Mouse (Mus musculus): ENCODE measurements at regions not wholly inside any gene's neighbourhood (a gene's known extent, or its start where the extent isn't known, plus 50 kb on each side); places are given as distances from the start of the nearest gene placed in this dataset.

DNA sequence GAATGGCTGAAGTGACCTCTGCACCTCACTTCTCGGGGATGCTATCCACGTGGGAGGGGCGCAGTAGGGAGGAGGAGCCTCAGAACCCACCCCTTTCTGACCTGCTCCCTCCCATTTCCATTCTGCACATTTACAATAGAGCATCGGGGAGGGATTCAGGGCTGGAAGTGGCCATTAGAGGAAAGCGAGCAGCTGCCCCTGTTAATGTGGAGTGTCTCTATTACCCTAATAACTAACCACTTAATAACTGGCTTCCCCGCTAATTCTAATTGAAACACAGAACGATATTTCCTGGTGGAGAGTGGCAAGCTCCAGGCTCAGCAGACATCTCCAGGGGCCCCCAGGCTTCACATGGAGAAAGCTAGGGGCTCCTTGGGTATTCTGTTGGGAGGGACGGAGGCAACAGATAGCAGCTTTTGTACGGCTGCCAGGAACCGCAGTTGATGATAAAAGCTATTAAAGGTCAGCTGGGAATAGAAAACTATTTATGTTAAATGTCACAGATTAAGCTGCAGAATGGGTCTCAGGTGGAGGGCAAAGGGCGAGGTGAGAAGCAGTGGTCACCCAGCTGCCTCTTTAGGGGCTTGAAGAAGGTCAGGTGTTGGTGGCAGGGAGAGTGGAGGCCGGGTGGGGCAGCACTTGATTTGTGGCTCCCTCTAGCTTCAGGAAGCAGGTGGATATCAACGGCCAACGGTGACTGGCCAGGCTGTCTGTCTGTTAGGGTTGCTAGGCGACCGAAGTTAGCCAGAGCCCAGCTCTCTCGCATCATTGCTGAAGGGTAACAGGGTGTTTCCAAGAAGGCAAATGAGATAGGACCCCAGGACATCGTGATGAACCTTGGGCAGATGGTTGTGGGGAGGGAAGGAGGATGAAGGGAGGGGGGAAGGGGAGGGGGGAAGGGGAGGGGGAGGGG, 118.4 kb upstream of the Sdk2 start:
- no peaks in the 10 kb centered on the region for H3K4me1 ChIP-seq (ENCODE audit: control insufficient read depth, insufficient read depth, low read length)
- H3K4me3 ChIP-seq (replicated peaks; ENCODE audit: low read length) = no peak overlapping the region
- 30% methylated on average over 18 of the region's 18 CpGs for WGBS
- no peaks in the 10 kb centered on the region for H3K27me3 ChIP-seq (ENCODE audit: control insufficient read depth, insufficient read depth, low read length)
- no peak for ATAC-seq (ENCODE audit: insufficient read depth, low FRiP score)
- H3K9me3 ChIP-seq (replicated peaks; ENCODE audit: control insufficient read depth, low read length) = no peaks in the 10 kb centered on the region
- H3K27ac ChIP-seq (ENCODE audit: low read length) = no peak overlapping the region
- H3K4me2 ChIP-seq (ENCODE audit: low read depth, low read length) = no peak overlapping the region
- no peak overlapping the region for H3K9ac ChIP-seq (ENCODE audit: low read length)
- H3K36me3 ChIP-seq (ENCODE audit: control insufficient read depth, insufficient read depth, low read length) = no peaks in the 10 kb centered on the region

DNA sequence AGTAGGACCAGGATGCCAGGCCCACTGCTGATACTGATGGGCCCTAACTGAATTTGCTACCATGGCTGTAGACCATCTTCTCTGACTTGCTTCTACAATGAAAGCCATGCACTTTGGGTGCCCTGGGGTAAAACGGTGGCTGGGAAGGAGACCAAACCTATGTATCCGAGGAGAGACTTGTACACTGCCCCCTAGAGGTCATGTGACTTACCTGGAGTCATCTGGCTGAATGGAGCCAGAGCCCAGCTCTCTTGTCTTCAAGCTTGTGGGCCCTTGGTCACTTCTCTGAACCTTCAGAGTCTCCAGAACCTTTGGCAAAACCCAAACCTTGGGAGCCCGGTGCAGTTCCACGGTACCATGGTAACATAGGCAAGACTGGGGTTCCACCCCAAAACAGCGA, 117.6 kb upstream of the Sdk2 start:
- WGBS = 72% methylated on average over 5 of the region's 5 CpGs
- no peak overlapping the region for H3K9ac ChIP-seq (ENCODE audit: low read length)
- no peak for ATAC-seq (ENCODE audit: insufficient read depth, low FRiP score)
- no peak overlapping the region for H3K4me3 ChIP-seq (replicated peaks; ENCODE audit: low read length)
- H3K9me3 ChIP-seq (replicated peaks; ENCODE audit: control insufficient read depth, low read length) = no peaks in the 10 kb centered on the region
- no peaks in the 10 kb centered on the region for H3K27me3 ChIP-seq (ENCODE audit: control insufficient read depth, insufficient read depth, low read length)
- no peak overlapping the region for H3K27ac ChIP-seq (ENCODE audit: low read length)
- H3K4me2 ChIP-seq (ENCODE audit: low read depth, low read length) = no peak overlapping the region
- no peaks in the 10 kb centered on the region for H3K4me1 ChIP-seq (ENCODE audit: control insufficient read depth, insufficient read depth, low read length)
- no peaks in the 10 kb centered on the region for H3K36me3 ChIP-seq (ENCODE audit: control insufficient read depth, insufficient read depth, low read length)

DNA sequence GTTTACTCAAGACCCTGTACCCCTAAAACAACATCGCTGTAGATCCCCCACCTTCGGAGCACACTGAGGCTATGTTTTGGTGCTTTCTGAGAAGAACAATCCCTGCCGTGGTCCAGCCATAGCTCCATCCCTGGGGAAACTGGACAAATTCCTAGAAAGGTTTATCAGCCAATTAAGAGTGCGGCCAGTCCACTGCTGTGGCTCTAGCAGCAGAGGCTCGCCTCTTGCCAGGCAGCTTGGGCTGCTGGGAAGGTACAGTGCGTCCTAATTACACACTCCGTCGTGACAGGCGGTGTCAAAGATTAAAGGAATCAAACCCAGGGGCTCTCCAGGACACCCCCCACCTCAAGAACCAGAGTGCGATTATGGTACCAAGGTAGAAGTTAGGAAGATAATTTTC, 116.4 kb upstream of the Sdk2 start:
- WGBS = 82% methylated on average over 10 of the region's 10 CpGs

GRCm38 (mm10) chr11:114178746-114179472, 112.1 kb upstream of the Sdk2 start:
- H3K4me1 ChIP-seq (ENCODE audit: control insufficient read depth, insufficient read depth, low read length) = 0 out of 2 replicates have a peak, but pooled peaks cover 4% of the 10 kb centered on the region
- H3K9me3 ChIP-seq (replicated peaks; ENCODE audit: control insufficient read depth, low read length) = no peaks in the 10 kb centered on the region
- H3K9ac ChIP-seq (ENCODE audit: low read length) = no peak overlapping the region
- no peak overlapping the region for H3K4me2 ChIP-seq (ENCODE audit: low read depth, low read length)
- no peaks in the 10 kb centered on the region for H3K27me3 ChIP-seq (ENCODE audit: control insufficient read depth, insufficient read depth, low read length)
- H3K36me3 ChIP-seq (ENCODE audit: control insufficient read depth, insufficient read depth, low read length) = no peaks in the 10 kb centered on the region
- H3K27ac ChIP-seq (ENCODE audit: low read length) = no peak overlapping the region
- no peak overlapping the region for H3K4me3 ChIP-seq (replicated peaks; ENCODE audit: low read length)
- 56% methylated on average over 6 of the region's 6 CpGs for WGBS
- ATAC-seq (ENCODE audit: insufficient read depth, low FRiP score) = 0 out of 2 replicates have a peak, but pooled peaks have one; percentile 27

More for the DNA sequence above, 116.4 kb upstream of the Sdk2 start:
- Histone ChIP-seq H3K4me2 (ENCODE audit: low read depth, low read length) (no peak overlapping the region), H3K9me3 (replicated peaks; ENCODE audit: control insufficient read depth, low read length) (no peaks in the 10 kb centered on the region), H3K9ac (ENCODE audit: low read length) (no peak overlapping the region), H3K4me1 (ENCODE audit: control insufficient read depth, insufficient read depth, low read length) (no peaks in the 10 kb centered on the region), H3K27ac (ENCODE audit: low read length) (no peak overlapping the region), H3K4me3 (replicated peaks; ENCODE audit: low read length) (no peak overlapping the region), H3K36me3 (ENCODE audit: control insufficient read depth, insufficient read depth, low read length) (no peaks in the 10 kb centered on the region), H3K27me3 (ENCODE audit: control insufficient read depth, insufficient read depth, low read length) (no peaks in the 10 kb centered on the region)
- ATAC-seq (ENCODE audit: insufficient read depth, low FRiP score) = no peak

DNA sequence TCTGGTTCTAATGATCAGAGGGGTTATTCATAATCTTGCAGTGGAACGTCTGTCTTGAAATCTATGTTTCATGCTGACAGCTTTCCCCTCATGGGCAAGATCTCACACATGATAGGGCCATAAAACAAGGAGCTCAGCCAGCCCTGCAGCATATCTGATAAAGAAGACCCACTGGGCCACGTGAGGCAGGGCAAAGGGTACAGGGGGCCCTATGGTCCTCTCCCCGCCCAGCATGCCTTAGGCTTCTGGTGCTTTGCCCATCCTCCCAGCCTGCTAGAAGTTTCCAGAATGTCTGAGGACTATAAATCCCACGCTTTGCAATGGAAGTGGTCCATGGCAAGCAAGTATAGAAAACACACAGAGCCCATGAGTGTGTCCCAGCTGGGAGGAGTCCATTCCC, 110.9 kb upstream of the Sdk2 start:
- 0 out of 2 replicates have a peak, but pooled peaks cover 4% of the 10 kb centered on the region for H3K4me1 ChIP-seq (ENCODE audit: control insufficient read depth, insufficient read depth, low read length)
- H3K9ac ChIP-seq (ENCODE audit: low read length) = no peak overlapping the region
- 51% methylated on average over 4 of the region's 4 CpGs for WGBS
- H3K27ac ChIP-seq (ENCODE audit: low read length) = no peak overlapping the region
- H3K4me3 ChIP-seq (replicated peaks; ENCODE audit: low read length) = no peak overlapping the region
- no peak overlapping the region for H3K4me2 ChIP-seq (ENCODE audit: low read depth, low read length)
- no peaks in the 10 kb centered on the region for H3K9me3 ChIP-seq (replicated peaks; ENCODE audit: control insufficient read depth, low read length)
- ATAC-seq (ENCODE audit: insufficient read depth, low FRiP score) = 0 out of 2 replicates have a peak, but pooled peaks have one; percentile 7
- no peaks in the 10 kb centered on the region for H3K36me3 ChIP-seq (ENCODE audit: control insufficient read depth, insufficient read depth, low read length)
- no peaks in the 10 kb centered on the region for H3K27me3 ChIP-seq (ENCODE audit: control insufficient read depth, insufficient read depth, low read length)

GRCm38 (mm10) chr11:114177281-114177680, 110.4 kb upstream of the Sdk2 start:
- H3K9me3 ChIP-seq (replicated peaks; ENCODE audit: control insufficient read depth, low read length) = no peaks in the 10 kb centered on the region
- H3K36me3 ChIP-seq (ENCODE audit: control insufficient read depth, insufficient read depth, low read length) = no peaks in the 10 kb centered on the region
- WGBS = 83% methylated on average over 1 of the region's 1 CpGs
- H3K4me1 ChIP-seq (ENCODE audit: control insufficient read depth, insufficient read depth, low read length) = 0 out of 2 replicates have a peak, but pooled peaks cover 4% of the 10 kb centered on the region
- no peak overlapping the region for H3K4me3 ChIP-seq (replicated peaks; ENCODE audit: low read length)
- ATAC-seq (ENCODE audit: insufficient read depth, low FRiP score) = no peak
- H3K4me2 ChIP-seq (ENCODE audit: low read depth, low read length) = no peak overlapping the region
- H3K27ac ChIP-seq (ENCODE audit: low read length) = no peak overlapping the region
- H3K27me3 ChIP-seq (ENCODE audit: control insufficient read depth, insufficient read depth, low read length) = no peaks in the 10 kb centered on the region
- no peak overlapping the region for H3K9ac ChIP-seq (ENCODE audit: low read length)

DNA sequence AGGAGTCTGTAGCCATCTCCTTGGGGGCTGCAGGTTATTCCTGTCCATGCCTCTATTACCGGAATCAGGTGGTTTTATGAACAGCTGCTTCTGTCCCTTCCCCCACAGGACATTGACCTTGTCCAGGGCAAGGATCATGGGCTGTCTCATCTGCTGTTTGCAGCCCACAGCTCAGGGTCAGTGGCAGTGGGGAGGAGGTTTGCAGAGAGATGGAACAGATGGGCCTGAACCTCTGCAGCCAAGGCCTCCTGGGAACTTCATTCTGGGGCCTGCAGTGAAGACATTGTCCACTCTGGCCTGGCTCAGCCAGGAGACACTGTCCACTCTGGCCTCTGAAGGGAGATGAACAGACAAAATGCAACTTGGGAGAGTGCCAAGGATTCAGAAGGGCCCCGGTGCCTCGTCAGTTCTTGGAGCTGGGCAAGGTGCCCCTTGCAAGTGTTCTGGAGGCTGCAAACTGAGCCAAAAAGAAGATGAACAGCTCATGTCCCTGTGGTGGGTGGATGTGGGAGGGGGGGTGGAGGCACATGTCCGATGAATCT, 109.9 kb upstream of the Sdk2 start:
- H3K4me1 ChIP-seq (ENCODE audit: control insufficient read depth, insufficient read depth, low read length) = 0 out of 2 replicates have a peak, but pooled peaks cover 4% of the 10 kb centered on the region
- H3K9me3 ChIP-seq (replicated peaks; ENCODE audit: control insufficient read depth, low read length) = no peaks in the 10 kb centered on the region
- H3K27ac ChIP-seq (ENCODE audit: low read length) = no peak overlapping the region
- H3K36me3 ChIP-seq (ENCODE audit: control insufficient read depth, insufficient read depth, low read length) = no peaks in the 10 kb centered on the region
- H3K27me3 ChIP-seq (ENCODE audit: control insufficient read depth, insufficient read depth, low read length) = no peaks in the 10 kb centered on the region
- ATAC-seq (ENCODE audit: insufficient read depth, low FRiP score) = no peak
- no peak overlapping the region for H3K4me3 ChIP-seq (replicated peaks; ENCODE audit: low read length)
- WGBS = 61% methylated on average over 4 of the region's 4 CpGs
- H3K9ac ChIP-seq (ENCODE audit: low read length) = no peak overlapping the region
- H3K4me2 ChIP-seq (ENCODE audit: low read depth, low read length) = no peak overlapping the region

DNA sequence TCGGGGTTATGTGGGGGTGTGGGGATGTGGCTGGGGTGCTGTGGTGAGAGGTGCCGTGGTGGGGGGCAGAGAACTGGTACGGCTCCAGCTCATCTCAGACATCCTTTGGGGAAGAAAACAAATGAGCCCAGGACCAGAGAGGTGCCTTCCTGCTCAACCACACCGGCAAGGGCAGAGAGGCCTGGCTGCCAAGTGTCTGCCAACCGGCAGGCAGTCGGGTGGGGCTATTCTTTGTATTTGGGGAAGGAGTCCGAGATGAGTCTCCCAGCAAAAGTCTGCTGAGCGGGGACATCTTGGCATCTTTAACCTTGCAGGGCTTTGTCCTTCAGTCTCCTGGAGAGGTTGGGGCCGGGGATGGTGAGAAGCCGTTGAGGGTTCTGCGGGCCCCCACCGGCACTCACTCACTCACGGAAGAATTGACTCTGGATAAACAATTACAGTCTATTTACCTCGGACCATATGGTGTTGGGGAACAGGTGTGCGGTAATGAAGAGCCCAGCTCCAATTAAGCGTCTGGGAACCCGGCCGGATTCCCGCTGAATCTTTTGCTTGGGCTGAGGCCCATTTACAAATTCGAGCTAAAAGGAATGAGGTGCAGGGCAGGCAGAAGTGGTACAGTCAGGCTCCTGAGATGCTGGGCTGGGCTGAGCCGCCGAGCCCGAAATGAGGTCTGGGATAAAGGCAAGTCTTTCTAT, 108.7 kb upstream of the Sdk2 start:
- Histone ChIP-seq H3K4me2 (ENCODE audit: low read depth, low read length) (no peak overlapping the region), H3K27ac (ENCODE audit: low read length) (no peak overlapping the region), H3K36me3 (ENCODE audit: control insufficient read depth, insufficient read depth, low read length) (no peaks in the 10 kb centered on the region), H3K9ac (ENCODE audit: low read length) (no peak overlapping the region), H3K4me1 (ENCODE audit: control insufficient read depth, insufficient read depth, low read length) (0 out of 2 replicates have a peak, but pooled peaks cover 4% of the 10 kb centered on the region), H3K4me3 (replicated peaks; ENCODE audit: low read length) (no peak overlapping the region), H3K27me3 (ENCODE audit: control insufficient read depth, insufficient read depth, low read length) (no peaks in the 10 kb centered on the region), H3K9me3 (replicated peaks; ENCODE audit: control insufficient read depth, low read length) (no peaks in the 10 kb centered on the region)
- ATAC-seq (ENCODE audit: insufficient read depth, low FRiP score) = no peak
- 32% methylated on average over 23 of the region's 23 CpGs for WGBS

Data from stomach, embryonic 16.5 days (tissue).